ENCODE assay signal across 10 mouse cellular contexts in the genomic region with DNA sequence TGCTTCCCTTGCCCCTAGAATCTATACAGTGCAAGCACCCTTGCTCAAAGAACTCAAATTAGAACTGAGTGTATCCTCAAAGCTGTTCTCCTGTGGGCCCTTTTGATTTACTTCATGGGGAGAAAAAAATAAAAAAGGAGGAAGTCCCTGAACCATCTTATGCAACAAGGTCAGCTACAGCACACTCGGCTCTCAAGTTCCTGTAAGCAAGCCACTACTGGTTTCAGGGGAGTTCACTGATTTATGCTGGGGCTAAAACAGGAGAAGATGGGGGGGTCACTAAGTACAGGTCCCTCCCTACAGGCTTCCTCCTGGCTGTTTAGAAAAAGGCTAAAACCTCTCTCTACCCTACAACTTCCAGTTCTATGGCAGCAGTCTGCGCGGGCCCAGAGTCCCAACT. TPM values are rescaled to one million over a fixed set of nuclear protein-coding genes. Genes with fewer than 3 reads are reported as not detected.
A peak's percentile ranks its signal among the peaks of the same experiment; 100 is the strongest.
DNase-seq lines count a peak whose midpoint lies in the region; ATAC-seq and TF ChIP-seq lines count a peak whose summit lies in the region.
"Had no signal": no experiment of that assay in that cellular context is flagged by ENCODE, and none has a peak within 500 bp of the region (broad histone marks: within the 10 kb centered on the region; RNA-seq: fewer than 3 reads in every experiment).

No protein-coding gene starts in this region.

- H3K36me3 ChIP-seq in embryonic facial prominence, embryonic 12.5 days = 0 out of 2 replicates have a peak, but pooled peaks cover 5% of the 10 kb centered on the region
- H3K36me3 ChIP-seq in embryonic facial prominence, embryonic 10.5 days (replicated peaks) = peaks cover 16% of the 10 kb centered on the region
- H3K36me3 ChIP-seq in liver, adult 2 months (ENCODE audit: control insufficient read depth, insufficient read depth, low read length) = no peaks in the 10 kb centered on the region
- H3K36me3 ChIP-seq in embryonic facial prominence, embryonic 15.5 days = no peaks in the 10 kb centered on the region
- H3K36me3 ChIP-seq: midbrain, embryonic 12.5 days had no signal

- peaks cover 31% of the 10 kb centered on the region for H3K4me1 ChIP-seq in embryonic facial prominence, embryonic 12.5 days
- peaks cover 52% of the 10 kb centered on the region for H3K4me1 ChIP-seq in embryonic facial prominence, embryonic 10.5 days
- H3K4me1 ChIP-seq in liver, adult 2 months (ENCODE audit: control insufficient read depth, insufficient read depth, low read length) = peaks cover 6% of the 10 kb centered on the region
- peaks cover 53% of the 10 kb centered on the region for H3K4me1 ChIP-seq in embryonic facial prominence, embryonic 15.5 days
- H3K4me1 ChIP-seq: midbrain, embryonic 12.5 days had no signal

- ATAC-seq in embryonic facial prominence, embryonic 12.5 days (ENCODE audit: insufficient number of reproducible peaks, insufficient read depth, low FRiP score, low TSS enrichment) = no peak
- ATAC-seq in embryonic facial prominence, embryonic 15.5 days (ENCODE audit: insufficient number of reproducible peaks, low FRiP score, low TSS enrichment, low read depth) = no peak
- peak; percentile 62 for ATAC-seq in megakaryocyte progenitor cell, adult 5-6 weeks (replicated peaks; ENCODE audit: poor library complexity)

- no peak for TF ChIP-seq CTCF in liver, adult 2 months (IDR thresholded peaks at IDR 0.05; ENCODE audit: low read depth, low read length)

- WGBS in embryonic facial prominence, embryonic 12.5 days = 80% methylated on average over 3 of the region's 3 CpGs
- 88% methylated on average over 3 of the region's 3 CpGs for WGBS in embryonic facial prominence, embryonic 10.5 days
- 75% methylated on average over 3 of the region's 3 CpGs for WGBS in liver, adult 2 months
- 74% methylated on average over 3 of the region's 3 CpGs for WGBS in embryonic facial prominence, embryonic 15.5 days

- peak overlapping the region; percentile 52; the same call in 1 of the 2 replicates for H3K27ac ChIP-seq in embryonic facial prominence, embryonic 12.5 days
- no peak overlapping the region for H3K27ac ChIP-seq in embryonic facial prominence, embryonic 10.5 days (replicated peaks)
- H3K27ac ChIP-seq in liver, adult 2 months (replicated peaks; ENCODE audit: insufficient read depth, low read depth, low read length) = peak overlapping the region; percentile 54
- H3K27ac ChIP-seq in embryonic facial prominence, embryonic 15.5 days (replicated peaks) = peak overlapping the region; percentile 53
- H3K27ac ChIP-seq: hindbrain, embryonic 10.5 days; midbrain, embryonic 12.5 days had no signal

- H3K79me2 ChIP-seq in liver, adult 2 months (ENCODE audit: control insufficient read depth, insufficient read depth, low read length) = peaks cover 2% of the 10 kb centered on the region; the same call in 1 of the 2 replicates

- H3K9ac ChIP-seq in embryonic facial prominence, embryonic 12.5 days = no peak overlapping the region
- H3K9ac ChIP-seq in liver, adult 2 months (ENCODE audit: low read depth, low read length) = no peak overlapping the region
- no peak overlapping the region for H3K9ac ChIP-seq in embryonic facial prominence, embryonic 15.5 days
- H3K9ac ChIP-seq: midbrain, embryonic 12.5 days had no signal

- no peak overlapping the region for H3K4me3 ChIP-seq in embryonic facial prominence, embryonic 12.5 days
- H3K4me3 ChIP-seq in embryonic facial prominence, embryonic 10.5 days = no peak overlapping the region
- H3K4me3 ChIP-seq in liver, adult 2 months (ENCODE audit: insufficient read depth, low read depth, low read length) = no peak overlapping the region
- no peak overlapping the region for H3K4me3 ChIP-seq in embryonic facial prominence, embryonic 15.5 days (replicated peaks)
- H3K4me3 ChIP-seq: hindbrain, embryonic 10.5 days; midbrain, embryonic 12.5 days had no signal

- no peaks in the 10 kb centered on the region for H3K27me3 ChIP-seq in embryonic facial prominence, embryonic 12.5 days
- no peaks in the 10 kb centered on the region for H3K27me3 ChIP-seq in embryonic facial prominence, embryonic 10.5 days (replicated peaks; ENCODE audit: low read depth, poor library complexity, severe bottlenecking)
- no peaks in the 10 kb centered on the region for H3K27me3 ChIP-seq in liver, adult 2 months (ENCODE audit: control insufficient read depth, insufficient read depth, low read length)
- no peaks in the 10 kb centered on the region for H3K27me3 ChIP-seq in embryonic facial prominence, embryonic 15.5 days
- H3K27me3 ChIP-seq: midbrain, embryonic 12.5 days had no signal

- H3K9me3 ChIP-seq in embryonic facial prominence, embryonic 12.5 days = no peaks in the 10 kb centered on the region
- no peaks in the 10 kb centered on the region for H3K9me3 ChIP-seq in embryonic facial prominence, embryonic 10.5 days
- no peaks in the 10 kb centered on the region for H3K9me3 ChIP-seq in embryonic facial prominence, embryonic 15.5 days (replicated peaks)
- H3K9me3 ChIP-seq: hindbrain, embryonic 10.5 days; midbrain, embryonic 12.5 days had no signal

- no peak for DNase-seq in embryonic facial prominence, embryonic 10.5 days (ENCODE audit: low spot score)
- peak; percentile 43 for DNase-seq in liver, adult 2 months (ENCODE audit: extremely low read depth, low read depth, low spot score)
- no peak for DNase-seq in liver
- no peak for DNase-seq in thymus, postnatal 0 days (ENCODE audit: low spot score)
- DNase-seq in cerebellum, postnatal 14 days = no peak

- TF ChIP-seq POLR2A in liver, adult 2 months (IDR thresholded peaks at IDR 0.05; ENCODE audit: extremely low read depth, insufficient read depth, low read length) = no peak

- H3K4me2 ChIP-seq in embryonic facial prominence, embryonic 12.5 days (replicated peaks) = no peak overlapping the region
- H3K4me2 ChIP-seq in embryonic facial prominence, embryonic 15.5 days (replicated peaks) = no peak overlapping the region
- H3K4me2 ChIP-seq: midbrain, embryonic 12.5 days had no signal

RNA-seq across cellular contexts. Expression of a gene that starts 17.5 kb away (rescaled TPM):
- polyA plus RNA-seq in embryonic facial prominence, embryonic 12.5 days (2016; fragmentation: Nextera tagmentation; extraction: Ambion mirVana) = 14.1 and 14.5 TPM in 2 replicates
- 12.0 and 12.7 TPM in 2 replicates for polyA plus RNA-seq in embryonic facial prominence, embryonic 10.5 days (2016; fragmentation: Nextera tagmentation; extraction: Ambion mirVana)
- total RNA-seq in liver, adult 2 months (2014; rRNA removed) = 1.4 and 1.9 TPM in 2 replicates
- 1.3 and 1.7 TPM in 2 replicates for polyA plus RNA-seq in liver, adult 2 months (2012; rRNA removed)
- polyA plus RNA-seq in embryonic facial prominence, embryonic 15.5 days (2015; fragmentation: Nextera tagmentation; extraction: Ambion mirVana) = 17.5 and 20.0 TPM in 2 replicates
- 33.6 and 39.1 TPM in 2 replicates for total RNA-seq in megakaryocyte progenitor cell, adult 5-6 weeks (2015)
- 12.7 and 13.7 TPM in 2 replicates for total RNA-seq in megakaryocyte progenitor cell, adult 5-6 weeks (2017)
- polyA plus RNA-seq in thymus, postnatal 0 days (2015; fragmentation: Nextera tagmentation; extraction: Ambion mirVana) = 22.2 and 25.1 TPM in 2 replicates
